Mouse (Mus musculus) urinary bladder, postnatal 0 days (tissue): ENCODE data around the gene Gm5269. TPM values are rescaled to one million over a fixed set of nuclear protein-coding genes. Genes with fewer than 3 reads are reported as not detected.

Experiments
- polyA plus RNA-seq: library from polyadenylated mRNA; unstranded; fragments of >200 nt; fragmentation: Nextera tagmentation; extraction: Ambion mirVana; gene quantifications from 2 replicates; pipeline ENCODE4 v1.2.1, GENCODE M21; 2015

Gm5269 gene
- polyA plus RNA-seq = not detected in 2 replicates

DNA sequence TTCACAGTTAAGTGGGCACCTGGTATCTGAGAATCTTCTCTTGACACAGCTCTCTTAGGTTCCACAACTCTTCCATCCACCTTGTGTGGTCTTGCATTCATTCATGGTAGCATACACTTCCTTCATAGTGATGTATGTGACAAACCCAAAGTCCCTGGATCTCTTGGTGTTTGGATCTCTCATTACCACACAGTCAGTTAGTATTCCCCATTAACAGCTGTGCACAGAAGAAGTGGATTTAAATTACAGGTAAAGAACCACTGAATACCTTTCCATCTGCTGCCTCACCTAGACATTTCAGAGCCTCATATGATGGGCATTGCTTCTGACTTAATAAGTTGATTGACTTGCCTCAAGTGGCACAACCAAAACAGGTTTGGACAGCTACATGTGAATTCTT, at the start of gene Gm5269:
TSS of gene Gm5269 (minus strand) at position 101 of the 400 bp plus-strand sequence.

DNA sequence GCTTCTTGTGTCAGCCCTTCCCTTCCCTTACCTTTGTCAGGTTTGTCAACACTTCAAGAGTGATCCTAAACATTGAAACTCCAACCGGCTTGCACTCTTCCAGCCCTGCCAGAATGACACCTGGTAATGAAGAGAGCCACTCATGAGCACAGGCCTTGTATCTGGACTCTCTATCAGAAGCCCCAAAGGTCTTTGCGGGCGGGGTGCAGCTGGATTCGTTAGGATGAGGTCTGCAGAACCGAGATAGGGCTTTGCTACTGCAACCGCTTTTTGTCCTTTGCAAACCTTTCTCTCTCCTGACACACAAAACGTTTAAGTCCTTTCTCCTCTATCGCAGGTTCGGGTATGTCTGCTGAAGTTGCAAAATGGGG, 36.3 kb upstream of the Gm5269 start, which contains the start of gene Slc40a1:
TSS of gene Slc40a1 (minus strand) at position 131 of the 371 bp plus-strand sequence.

Other genes starting within 250 kb of the Gm5269 start
- 37.7 and 38.9 TPM in 2 replicates for gene Wdr75, start 95.1 kb downstream of the Gm5269 start, polyA plus RNA-seq
- 30.1 and 35.8 TPM in 2 replicates for gene Slc40a1, start 36.2 kb upstream of the Gm5269 start, polyA plus RNA-seq
- gene Dnah7b, start 176.0 kb upstream of the Gm5269 start, polyA plus RNA-seq = 0.45 and 0.79 TPM in 2 replicates